Mouse (Mus musculus) lung, postnatal 0 days (tissue): ENCODE data around the gene Carmil1.

Source experiments
- CTCF ChIP-seq: IDR thresholded peaks from 2 replicates; pipeline ENCODE4 v1.5.1; 2016; ENCODE audit warnings: antibody characterized with exemption, mild to moderate bottlenecking
- EP300 ChIP-seq: IDR thresholded peaks from 2 replicates; pipeline ENCODE4 v1.6.1; 2016; ENCODE audit warnings: antibody characterized with exemption, mild to moderate bottlenecking, control low read depth

DNA sequence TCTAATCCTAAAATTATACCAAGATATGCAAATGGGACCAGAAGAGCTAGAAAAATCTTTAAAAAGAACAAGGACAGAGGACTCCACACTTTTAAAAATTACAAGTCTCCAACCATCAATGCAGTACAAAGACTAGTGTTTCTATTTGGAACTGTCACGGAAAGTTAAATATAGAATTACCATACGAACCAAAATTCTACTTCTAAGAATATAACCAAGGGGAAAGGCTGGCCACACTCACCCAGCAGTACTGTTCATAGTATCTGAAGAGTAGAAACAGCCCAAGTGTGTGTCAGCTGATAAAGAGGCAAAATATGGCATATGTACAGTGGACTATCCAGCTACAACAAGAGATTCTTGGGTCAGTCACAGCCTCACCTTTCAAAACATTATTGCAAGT is 315.7 kb downstream of the Carmil1 start:
- TF ChIP-seq EP300 (no peak), CTCF (no peak)
